Mouse (Mus musculus) adrenal gland, postnatal 25 days (tissue): Measurements from ENCODE around the gene Ucn3. TPM values are rescaled to one million over a fixed set of nuclear protein-coding genes. Genes with fewer than 3 reads are reported as not detected.

Source experiments
- DNase-seq: peaks from one replicate; pipeline ENCODE4 v3.0.0; 2021; ENCODE audit warnings: mixed read lengths
- microRNA-seq, 2 experiments: library from miRNA; unstranded; fragments of <30 nt; microRNA quantifications; one replicate each; pipeline ENCODE4 v1.2.0; 2021
- total RNA-seq: library from RNA; stranded (reverse); gene quantifications from 2 replicates; pipeline ENCODE4 v1.2.3, GENCODE M21; 2021

The Ucn3 gene
- total RNA-seq, 1 experiment from 2014 or later = not detected

- no peak for DNase-seq
These were observed 53.6 kb downstream of the Ucn3 start for GRCm38 (mm10) chr13:3891479-3892087.

Small RNA genes lying within 50 kb of the gene (microRNA-seq; reads per million reads assigned to microRNA genes)
- gene Gm22460 = 0 reads per million in 2 experiments

Other genes starting within 250 kb of the Ucn3 start
- gene Calml3, start 141.0 kb downstream of the Ucn3 start, total RNA-seq = not detected in 2 replicates
- not detected in 2 replicates for gene Calm4, start 107.6 kb downstream of the Ucn3 start, total RNA-seq
- not detected in 2 replicates for gene Calm5, start 91.2 kb downstream of the Ucn3 start, total RNA-seq
- gene Net1, start 27.1 kb downstream of the Ucn3 start, total RNA-seq = 94.7 and 107 TPM in 2 replicates
- not detected in 2 replicates for gene Tubal3, start 27.1 kb downstream of the Ucn3 start, total RNA-seq
- 0.73 and 1.8 TPM in 2 replicates for gene Akr1c14, start 103.7 kb upstream of the Ucn3 start, total RNA-seq
- 7,030 and 8,142 TPM in 2 replicates for gene Akr1c18, start 205.3 kb upstream of the Ucn3 start, total RNA-seq
- 36.1 and 44.4 TPM in 2 replicates for gene Akr1c13, start 245.8 kb upstream of the Ucn3 start, total RNA-seq